Mouse (Mus musculus): ENCODE data around the gene Aim2.
"Not testable (repeated sequence)": the region's sequence is repeated elsewhere in the genome, so short reads cannot be mapped to it uniquely, and the experiment has no call there.

The Aim2 gene

GRCm38 (mm10) chr1:173451665-173452064 lies 101.0 kb downstream of the Aim2 start:
- no peak for DNase-seq (ENCODE audit: extremely low spot score, low spot score)

- no peak for DNase-seq (ENCODE audit: extremely low spot score, low spot score)
Measured at GRCm38 (mm10) chr1:173456139-173456754, 105.6 kb downstream of the Aim2 start.

- DNase-seq (ENCODE audit: extremely low spot score, low spot score) = no peak
Measured at GRCm38 (mm10) chr1:173456761-173457160, 106.1 kb downstream of the Aim2 start.

GRCm38 (mm10) chr1:173480399-173481181 lies 129.9 kb downstream of the Aim2 start:
- not testable (repeated sequence) for DNase-seq (ENCODE audit: extremely low spot score, low spot score)

GRCm38 (mm10) chr1:173481182-173481574 lies 130.5 kb downstream of the Aim2 start:
- not testable (repeated sequence) for DNase-seq (ENCODE audit: extremely low spot score, low spot score)

- DNase-seq (ENCODE audit: extremely low spot score, low spot score) = not testable (repeated sequence)
Measured at GRCm38 (mm10) chr1:173490812-173491480, 140.3 kb downstream of the Aim2 start, which contains the start of gene Ifi206. TSS of gene Ifi206 (minus strand) at chr1:173491041.

- not testable (repeated sequence) for DNase-seq (ENCODE audit: extremely low spot score, low spot score)
Measured at GRCm38 (mm10) chr1:173491483-173491882, 140.8 kb downstream of the Aim2 start.

- not testable (repeated sequence) for DNase-seq (ENCODE audit: extremely low spot score, low spot score)
Measured at GRCm38 (mm10) chr1:173510595-173510994, 159.9 kb downstream of the Aim2 start.

Measured in neural tube, embryonic 10.5 days (tissue).